Mouse (Mus musculus): Measurements from ENCODE around the gene Prkca. TPM values are rescaled to one million over a fixed set of nuclear protein-coding genes. Genes with fewer than 3 reads are reported as not detected.
A peak's percentile ranks its signal among the peaks of the same experiment; 100 is the strongest.

Gene Prkca
- total RNA-seq, 2 experiments from 2014 or later, result 35.5 to 36.3 TPM

GRCm38 (mm10) chr11:108340293-108340692 is 3.4 kb downstream of the Prkca start:
- DNase-seq, result no peak

GRCm38 (mm10) chr11:108336445-108336844 is 7.3 kb downstream of the Prkca start:
- peak; percentile 46 to 50 for DNase-seq

GRCm38 (mm10) chr11:108335536-108335935 is 8.2 kb downstream of the Prkca start:
- DNase-seq, result peak in 1 of 2 experiments; percentile 14

GRCm38 (mm10) chr11:108334658-108335057 is 9.1 kb downstream of the Prkca start:
- DNase-seq, result no peak

GRCm38 (mm10) chr11:108333583-108334379 is 9.9 kb downstream of the Prkca start:
- DNase-seq, result no peak

GRCm38 (mm10) chr11:108333006-108333405 is 10.7 kb downstream of the Prkca start:
- no peak for DNase-seq

GRCm38 (mm10) chr11:108330818-108331217 is 12.9 kb downstream of the Prkca start:
- no peak for DNase-seq

- DNase-seq, result no peak
Measured at GRCm38 (mm10) chr11:108325943-108326342, 17.8 kb downstream of the Prkca start.

- no peak for DNase-seq
Measured at GRCm38 (mm10) chr11:108322156-108322555, 21.6 kb downstream of the Prkca start.

- DNase-seq, result no peak
Measured at GRCm38 (mm10) chr11:108320561-108320960, 23.2 kb downstream of the Prkca start.

GRCm38 (mm10) chr11:108319162-108319561 is 24.6 kb downstream of the Prkca start:
- DNase-seq, result no peak

- DNase-seq, result no peak
Measured at GRCm38 (mm10) chr11:108317878-108318277, 25.9 kb downstream of the Prkca start.

- DNase-seq, result no peak
Measured at GRCm38 (mm10) chr11:108315736-108316135, 28.0 kb downstream of the Prkca start.

GRCm38 (mm10) chr11:108312516-108312915 is 31.2 kb downstream of the Prkca start:
- no peak for DNase-seq

- no peak for DNase-seq
Measured at GRCm38 (mm10) chr11:108311912-108312311, 31.8 kb downstream of the Prkca start.

- DNase-seq, result no peak
Measured at GRCm38 (mm10) chr11:108309791-108310190, 33.9 kb downstream of the Prkca start.

GRCm38 (mm10) chr11:108308253-108308652 is 35.5 kb downstream of the Prkca start:
- DNase-seq, result no peak

GRCm38 (mm10) chr11:108307258-108307657 is 36.5 kb downstream of the Prkca start:
- DNase-seq, result peak in 1 of 2 experiments; percentile 15

- no peak for DNase-seq
Measured at GRCm38 (mm10) chr11:108303787-108304186, 39.9 kb downstream of the Prkca start.

- DNase-seq, result no peak
Measured at GRCm38 (mm10) chr11:108301796-108302490, 41.8 kb downstream of the Prkca start.

- peak in 1 of 2 experiments; percentile 20 for DNase-seq
Measured at GRCm38 (mm10) chr11:108301036-108301435, 42.7 kb downstream of the Prkca start.

GRCm38 (mm10) chr11:108300443-108300842 is 43.3 kb downstream of the Prkca start:
- DNase-seq, result peak in 1 of 2 experiments; percentile 20

GRCm38 (mm10) chr11:108299913-108300312 is 43.8 kb downstream of the Prkca start:
- peak; percentile 36 to 42 for DNase-seq
